Mouse (Mus musculus): ENCODE measurements at regions not wholly inside any gene's neighbourhood (a gene's known extent, or its start where the extent isn't known, plus 50 kb on each side); places are given as distances from the start of the nearest gene placed in this dataset.

- TF ChIP-seq POLR2A (IDR thresholded peaks at IDR 0.05; ENCODE audit: insufficient read depth, low read length) (no peak), CTCF (IDR thresholded peaks at IDR 0.05; ENCODE audit: low read depth, low read length) (no peak), EP300 (IDR thresholded peaks at IDR 0.05; ENCODE audit: insufficient read depth, low read depth, low read length) (no peak)
- H3K9ac ChIP-seq (ENCODE audit: low read depth, poor library complexity, severe bottlenecking) = no peak overlapping the region
- H3K9me3 ChIP-seq (replicated peaks; ENCODE audit: control insufficient read depth, insufficient read depth, low read length, poor library complexity, severe bottlenecking) = no peaks in the 10 kb centered on the region; the same call in 1 of the 2 replicates
- no peaks in the 10 kb centered on the region for H3K36me3 ChIP-seq (ENCODE audit: control insufficient read depth, insufficient read depth, low read length, poor library complexity, severe bottlenecking)
- no peaks in the 10 kb centered on the region for H3K4me1 ChIP-seq (ENCODE audit: control insufficient read depth, insufficient read depth, low read length)
- no peak overlapping the region for H3K27ac ChIP-seq (ENCODE audit: insufficient read depth, low read length)
- H3K27me3 ChIP-seq (ENCODE audit: control insufficient read depth, insufficient read depth, low read length, poor library complexity, severe bottlenecking) = no peaks in the 10 kb centered on the region; the same call in 1 of the 2 replicates
- no peak overlapping the region for H3K4me3 ChIP-seq (ENCODE audit: low read depth, low read length)
Observed at GRCm38 (mm10) chr13:111860931-111861330, 52.1 kb upstream of the Map3k1 start.

- Histone ChIP-seq H3K27me3 (ENCODE audit: control insufficient read depth, insufficient read depth, low read length, poor library complexity, severe bottlenecking) (no peaks in the 10 kb centered on the region), H3K9me3 (replicated peaks; ENCODE audit: control insufficient read depth, insufficient read depth, low read length, poor library complexity, severe bottlenecking) (no peaks in the 10 kb centered on the region; the same call in 1 of the 2 replicates), H3K9ac (ENCODE audit: low read depth, poor library complexity, severe bottlenecking) (no peak overlapping the region), H3K27ac (ENCODE audit: insufficient read depth, low read length) (no peak overlapping the region), H3K36me3 (ENCODE audit: control insufficient read depth, insufficient read depth, low read length, poor library complexity, severe bottlenecking) (no peaks in the 10 kb centered on the region), H3K4me3 (ENCODE audit: low read depth, low read length) (no peak overlapping the region), H3K4me1 (ENCODE audit: control insufficient read depth, insufficient read depth, low read length) (no peaks in the 10 kb centered on the region)
- no peak for TF ChIP-seq CTCF (IDR thresholded peaks at IDR 0.05; ENCODE audit: low read depth, low read length)
Observed at GRCm38 (mm10) chr13:111862316-111862715, 53.5 kb upstream of the Map3k1 start.

GRCm38 (mm10) chr13:111865956-111866355 lies 57.2 kb upstream of the Map3k1 start:
- no peak for TF ChIP-seq POLR2A (IDR thresholded peaks at IDR 0.05; ENCODE audit: insufficient read depth, low read length)
- TF ChIP-seq EP300 (IDR thresholded peaks at IDR 0.05; ENCODE audit: insufficient read depth, low read depth, low read length) = no peak
- TF ChIP-seq CTCF (IDR thresholded peaks at IDR 0.05; ENCODE audit: low read depth, low read length) = no peak
- H3K27ac ChIP-seq (ENCODE audit: insufficient read depth, low read length) = no peak overlapping the region
- no peaks in the 10 kb centered on the region for H3K4me1 ChIP-seq (ENCODE audit: control insufficient read depth, insufficient read depth, low read length)
- no peaks in the 10 kb centered on the region for H3K27me3 ChIP-seq (ENCODE audit: control insufficient read depth, insufficient read depth, low read length, poor library complexity, severe bottlenecking)
- H3K9ac ChIP-seq (ENCODE audit: low read depth, poor library complexity, severe bottlenecking) = no peak overlapping the region
- no peak overlapping the region for H3K4me3 ChIP-seq (ENCODE audit: low read depth, low read length)
- no peaks in the 10 kb centered on the region for H3K36me3 ChIP-seq (ENCODE audit: control insufficient read depth, insufficient read depth, low read length, poor library complexity, severe bottlenecking)
- H3K9me3 ChIP-seq (replicated peaks; ENCODE audit: control insufficient read depth, insufficient read depth, low read length, poor library complexity, severe bottlenecking) = no peaks in the 10 kb centered on the region

- Histone ChIP-seq H3K27ac (ENCODE audit: insufficient read depth, low read length) (no peak overlapping the region), H3K9ac (ENCODE audit: low read depth, poor library complexity, severe bottlenecking) (no peak overlapping the region), H3K4me3 (ENCODE audit: low read depth, low read length) (no peak overlapping the region), H3K4me1 (ENCODE audit: control insufficient read depth, insufficient read depth, low read length) (no peaks in the 10 kb centered on the region), H3K27me3 (ENCODE audit: control insufficient read depth, insufficient read depth, low read length, poor library complexity, severe bottlenecking) (no peaks in the 10 kb centered on the region), H3K36me3 (ENCODE audit: control insufficient read depth, insufficient read depth, low read length, poor library complexity, severe bottlenecking) (no peaks in the 10 kb centered on the region), H3K9me3 (replicated peaks; ENCODE audit: control insufficient read depth, insufficient read depth, low read length, poor library complexity, severe bottlenecking) (no peaks in the 10 kb centered on the region)
- TF ChIP-seq CTCF (IDR thresholded peaks at IDR 0.05; ENCODE audit: low read depth, low read length) = no peak
- no peak for TF ChIP-seq POLR2A (IDR thresholded peaks at IDR 0.05; ENCODE audit: insufficient read depth, low read length)
- no peak for TF ChIP-seq EP300 (IDR thresholded peaks at IDR 0.05; ENCODE audit: insufficient read depth, low read depth, low read length)
Observed at GRCm38 (mm10) chr13:111867261-111867660, 58.5 kb upstream of the Map3k1 start.

- H3K27ac ChIP-seq (ENCODE audit: insufficient read depth, low read length) = no peak overlapping the region
- no peaks in the 10 kb centered on the region for H3K4me1 ChIP-seq (ENCODE audit: control insufficient read depth, insufficient read depth, low read length)
- H3K9me3 ChIP-seq (replicated peaks; ENCODE audit: control insufficient read depth, insufficient read depth, low read length, poor library complexity, severe bottlenecking) = no peaks in the 10 kb centered on the region
- no peak overlapping the region for H3K4me3 ChIP-seq (ENCODE audit: low read depth, low read length)
- no peaks in the 10 kb centered on the region for H3K36me3 ChIP-seq (ENCODE audit: control insufficient read depth, insufficient read depth, low read length, poor library complexity, severe bottlenecking)
- H3K9ac ChIP-seq (ENCODE audit: low read depth, poor library complexity, severe bottlenecking) = no peak overlapping the region
- no peak for TF ChIP-seq CTCF (IDR thresholded peaks at IDR 0.05; ENCODE audit: low read depth, low read length)
- TF ChIP-seq POLR2A (IDR thresholded peaks at IDR 0.05; ENCODE audit: insufficient read depth, low read length) = no peak
- TF ChIP-seq EP300 (IDR thresholded peaks at IDR 0.05; ENCODE audit: insufficient read depth, low read depth, low read length) = no peak
- H3K27me3 ChIP-seq (ENCODE audit: control insufficient read depth, insufficient read depth, low read length, poor library complexity, severe bottlenecking) = no peaks in the 10 kb centered on the region
Observed at GRCm38 (mm10) chr13:111867763-111868725, 59.3 kb upstream of the Map3k1 start.

- Histone ChIP-seq H3K9ac (ENCODE audit: low read depth, poor library complexity, severe bottlenecking) (no peak overlapping the region), H3K9me3 (replicated peaks; ENCODE audit: control insufficient read depth, insufficient read depth, low read length, poor library complexity, severe bottlenecking) (no peaks in the 10 kb centered on the region), H3K27me3 (ENCODE audit: control insufficient read depth, insufficient read depth, low read length, poor library complexity, severe bottlenecking) (no peaks in the 10 kb centered on the region), H3K27ac (ENCODE audit: insufficient read depth, low read length) (no peak overlapping the region), H3K4me1 (ENCODE audit: control insufficient read depth, insufficient read depth, low read length) (no peaks in the 10 kb centered on the region), H3K36me3 (ENCODE audit: control insufficient read depth, insufficient read depth, low read length, poor library complexity, severe bottlenecking) (no peaks in the 10 kb centered on the region), H3K4me3 (ENCODE audit: low read depth, low read length) (no peak overlapping the region)
- no peak for TF ChIP-seq CTCF (IDR thresholded peaks at IDR 0.05; ENCODE audit: low read depth, low read length)
- TF ChIP-seq POLR2A (IDR thresholded peaks at IDR 0.05; ENCODE audit: insufficient read depth, low read length) = no peak
- no peak for TF ChIP-seq EP300 (IDR thresholded peaks at IDR 0.05; ENCODE audit: insufficient read depth, low read depth, low read length)
Observed at GRCm38 (mm10) chr13:111868947-111869346, 60.2 kb upstream of the Map3k1 start.

Data from ES-Bruce4 (cell line).